26 mouse cellular contexts compared by ENCODE assay signal in the genomic region with DNA sequence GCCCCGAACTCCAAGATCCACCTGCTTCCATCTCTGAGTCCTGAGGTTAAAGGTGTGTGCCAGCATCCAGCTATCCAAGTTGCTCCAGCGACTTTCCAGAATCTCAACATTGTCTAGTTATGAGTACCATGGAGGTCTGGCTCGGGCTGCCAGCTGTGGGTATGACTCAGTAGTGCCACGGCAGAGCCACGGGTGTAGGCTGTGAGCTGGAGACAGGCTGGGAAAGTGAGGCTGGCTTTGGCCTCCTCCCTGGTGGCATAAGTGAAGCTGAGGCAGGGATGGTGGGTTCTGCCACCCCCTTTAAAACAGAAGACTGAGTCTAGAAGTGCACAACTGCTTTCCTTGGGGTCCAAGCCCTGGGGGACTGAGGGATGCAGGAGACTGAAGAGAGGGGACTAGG. TPM values are rescaled to one million over a fixed set of nuclear protein-coding genes. Genes with fewer than 3 reads are reported as not detected.
A peak's percentile ranks its signal among the peaks of the same experiment; 100 is the strongest.
DNase-seq lines count a peak whose midpoint lies in the region; ATAC-seq and TF ChIP-seq lines count a peak whose summit lies in the region.
"Had no signal": no experiment of that assay in that cellular context is flagged by ENCODE, and none has a peak within 500 bp of the region (broad histone marks: within the 10 kb centered on the region; RNA-seq: fewer than 3 reads in every experiment).

No protein-coding gene starts in this region.

- peaks cover 34% of the 10 kb centered on the region for H3K36me3 ChIP-seq in embryonic facial prominence, embryonic 10.5 days (replicated peaks)
- peaks cover 6% of the 10 kb centered on the region; the same call in 1 of the 2 replicates for H3K36me3 ChIP-seq in stomach, postnatal 0 days (ENCODE audit: control insufficient read depth, insufficient read depth, low read length)

- no peak overlapping the region for H3K4me2 ChIP-seq in stomach, postnatal 0 days (replicated peaks; ENCODE audit: low read depth)
- H3K4me2 ChIP-seq: embryonic facial prominence, embryonic 12.5 days; embryonic facial prominence, embryonic 15.5 days; heart, embryonic 13.5 days; hindbrain, embryonic 15.5 days had no signal

- H3K27me3 ChIP-seq in embryonic facial prominence, embryonic 10.5 days (replicated peaks; ENCODE audit: low read depth, poor library complexity, severe bottlenecking), result peaks cover 41% of the 10 kb centered on the region
- H3K27me3 ChIP-seq in stomach, postnatal 0 days (ENCODE audit: control insufficient read depth, insufficient read depth, low read length), result no peaks in the 10 kb centered on the region; the same call in 1 of the 2 replicates
- H3K27me3 ChIP-seq: CH12.LX; hindbrain, embryonic 15.5 days had no signal

- no peak for TF ChIP-seq CTCF in stomach, postnatal 0 days (IDR thresholded peaks at IDR 0.05; ENCODE audit: low read depth)

- peak; percentile 12 for DNase-seq in retina, postnatal 1 day
- DNase-seq in retina, embryonic 14.5 days (ENCODE audit: low spot score), result no peak
- peak; percentile 35 for DNase-seq in MN1 (ENCODE audit: low spot score)
- no peak for DNase-seq in embryonic facial prominence, embryonic 10.5 days (ENCODE audit: low spot score)
- no peak for DNase-seq in layer of hippocampus, postnatal 14 days (ENCODE audit: low spot score in 2 of 2)
- DNase-seq in stomach, postnatal 0 days (ENCODE audit: low spot score), result no peak
- DNase-seq in lung, postnatal 36 days, result no peak
- DNase-seq: adrenal gland, adult 8-10 months; adrenal gland, postnatal 25 days; cerebellum, adult 18-20 months; cerebellum, adult 9-10 months; cerebellum, postnatal 14 days; forebrain, postnatal 0 days; gastrocnemius, adult 2 months; gastrocnemius, postnatal 25 days; heart, adult 2 months had no signal

- no peak overlapping the region for H3K9ac ChIP-seq in stomach, postnatal 0 days (ENCODE audit: low read length)
- H3K9ac ChIP-seq: embryonic facial prominence, embryonic 12.5 days; embryonic facial prominence, embryonic 15.5 days; forebrain, postnatal 0 days had no signal

- H3K9me3 ChIP-seq in embryonic facial prominence, embryonic 10.5 days, result no peaks in the 10 kb centered on the region
- no peaks in the 10 kb centered on the region for H3K9me3 ChIP-seq in stomach, postnatal 0 days (ENCODE audit: control insufficient read depth, low read length)
- H3K9me3 ChIP-seq: embryonic facial prominence, embryonic 12.5 days; embryonic facial prominence, embryonic 15.5 days; G1E; heart, embryonic 10.5 days; heart, embryonic 13.5 days; hindbrain, embryonic 12.5 days; hindbrain, embryonic 15.5 days had no signal

- H3K4me3 ChIP-seq in embryonic facial prominence, embryonic 10.5 days, result no peak overlapping the region
- H3K4me3 ChIP-seq in stomach, postnatal 0 days (ENCODE audit: low read depth, low read length), result no peak overlapping the region
- H3K4me3 ChIP-seq: embryonic facial prominence, embryonic 12.5 days; embryonic facial prominence, embryonic 15.5 days; gastrocnemius, adult 2 months; heart, adult 2 months; heart, embryonic 10.5 days; heart, embryonic 13.5 days; hindbrain, embryonic 12.5 days; hindbrain, embryonic 15.5 days had no signal

- WGBS in embryonic facial prominence, embryonic 10.5 days, result 89% methylated on average over 5 of the region's 5 CpGs
- WGBS in stomach, postnatal 0 days, result 75% methylated on average over 5 of the region's 5 CpGs

- TF ChIP-seq EP300 in stomach, postnatal 0 days (optimal IDR thresholded peaks at IDR 0.05), result no peak

- H3K27ac ChIP-seq in embryonic facial prominence, embryonic 10.5 days (replicated peaks), result 0 out of 2 replicates have a peak overlapping the region, but pooled peaks have one; percentile 35
- H3K27ac ChIP-seq in stomach, postnatal 0 days (replicated peaks), result no peak overlapping the region
- H3K27ac ChIP-seq: embryonic facial prominence, embryonic 12.5 days; embryonic facial prominence, embryonic 15.5 days; gastrocnemius, adult 2 months; heart, adult 2 months; heart, embryonic 10.5 days; heart, embryonic 13.5 days had no signal

- peaks cover 31% of the 10 kb centered on the region for H3K4me1 ChIP-seq in embryonic facial prominence, embryonic 10.5 days
- H3K4me1 ChIP-seq in stomach, postnatal 0 days (replicated peaks; ENCODE audit: control insufficient read depth, insufficient read depth), result peaks cover 6% of the 10 kb centered on the region; the same call in 1 of the 2 replicates

- no peak for ATAC-seq in stomach, postnatal 0 days (ENCODE audit: low FRiP score, low TSS enrichment)
- ATAC-seq: activated CD4-positive, CD25-positive, alpha-beta regulatory T cell, adult 4 months had no signal

RNA-seq across cellular contexts. Expression of a gene that starts 7.6 kb away (rescaled TPM):
- polyA plus RNA-seq in embryonic facial prominence, embryonic 10.5 days (2016; fragmentation: Nextera tagmentation; extraction: Ambion mirVana), result 1,206 and 1,219 TPM in 2 replicates
- total RNA-seq in layer of hippocampus, postnatal 14 days (2021), result 100 to 1,000 TPM; 532 to 602 TPM
- 863 and 874 TPM in 2 replicates for polyA plus RNA-seq in stomach, postnatal 0 days (2015; fragmentation: Nextera tagmentation; extraction: Ambion mirVana)

RNA-seq across cellular contexts. Expression of a gene that starts 11.2 kb away (rescaled TPM):
- 5.3 and 5.7 TPM in 2 replicates for polyA plus RNA-seq in embryonic facial prominence, embryonic 10.5 days (2016; fragmentation: Nextera tagmentation; extraction: Ambion mirVana)
- 100 to 1,000 TPM; 128 to 131 TPM for total RNA-seq in layer of hippocampus, postnatal 14 days (2021)
- polyA plus RNA-seq in stomach, postnatal 0 days (2015; fragmentation: Nextera tagmentation; extraction: Ambion mirVana), result 4.2 and 4.9 TPM in 2 replicates

RNA-seq across cellular contexts. Expression of a gene that starts 19.2 kb away (rescaled TPM):
- polyA plus RNA-seq in embryonic facial prominence, embryonic 10.5 days (2016; fragmentation: Nextera tagmentation; extraction: Ambion mirVana), result 0.25 and 0.47 TPM in 2 replicates
- total RNA-seq in layer of hippocampus, postnatal 14 days (2021), result 10 to 100 TPM; 27.2 to 31.0 TPM
- polyA plus RNA-seq in stomach, postnatal 0 days (2015; fragmentation: Nextera tagmentation; extraction: Ambion mirVana), result 0.05 and 0.08 TPM in 2 replicates
- total RNA-seq: CH12.LX; hematopoietic stem cell, adult 5-6 weeks had no signal
- polyA plus RNA-seq: G1E had no signal

RNA-seq across cellular contexts. Expression of a gene that starts 38.1 kb away (rescaled TPM):
- 15.6 and 19.2 TPM in 2 replicates for polyA plus RNA-seq in embryonic facial prominence, embryonic 10.5 days (2016; fragmentation: Nextera tagmentation; extraction: Ambion mirVana)
- 1 to 10 TPM; 1.5 to 1.6 TPM for total RNA-seq in layer of hippocampus, postnatal 14 days (2021)
- 7.5 and 9.8 TPM in 2 replicates for polyA plus RNA-seq in stomach, postnatal 0 days (2015; fragmentation: Nextera tagmentation; extraction: Ambion mirVana)
- polyA plus RNA-seq: G1E had no signal

RNA-seq across cellular contexts. Expression of a gene that starts 47.8 kb away (rescaled TPM):
- polyA plus RNA-seq in embryonic facial prominence, embryonic 10.5 days (2016; fragmentation: Nextera tagmentation; extraction: Ambion mirVana), result 0.07 and 0.13 TPM in 2 replicates
- 1 to 10 TPM; 7.9 to 9.6 TPM for total RNA-seq in layer of hippocampus, postnatal 14 days (2021)
- 0.40 and 0.45 TPM in 2 replicates for polyA plus RNA-seq in stomach, postnatal 0 days (2015; fragmentation: Nextera tagmentation; extraction: Ambion mirVana)
- polyA plus RNA-seq: heart, embryonic 10.5 days had no signal

Comparison
In these comparisons a context has a peak if more than half of its experiments do, and no peak if none do; other contexts are left out.
1. DNase-seq: peak in retina, postnatal 1 day (single experiment) and MN1 (single experiment); none in retina, embryonic 14.5 days (single experiment), embryonic facial prominence, embryonic 10.5 days (single experiment), layer of hippocampus, postnatal 14 days (0 of 2), stomach, postnatal 0 days (single experiment) and lung, postnatal 36 days (single experiment).